Mouse (Mus musculus) stomach, postnatal 0 days (tissue): ENCODE data around the gene Shisa3. TPM values are rescaled to one million over a fixed set of nuclear protein-coding genes. Genes with fewer than 3 reads are reported as not detected.
A peak's percentile ranks its signal among the peaks of the same experiment; 100 is the strongest.

Experiments
- ATAC-seq: fragments of 200-750 bp; cut with Nextera tagmentation; 2 replicates; pipeline ENCODE4 v1.8.0; 2017; ENCODE audit not compliant: low FRiP score, low TSS enrichment
- DNase-seq: peaks from one replicate; pipeline ENCODE4 v3.0.0-alpha.2; 2016; ENCODE audit warnings: low spot score
- H3K27ac ChIP-seq: fragments of 300-500 bp; sonication (generic); replicated peaks from 2 replicates; pipeline ENCODE4 v1.5.1; 2014; ENCODE audit warnings: mild to moderate bottlenecking, control low read depth
- H3K27me3 ChIP-seq: fragments of 300-500 bp; sonication (generic); 2 replicates; pipeline ENCODE4 v1.6.1; 2014; ENCODE audit warnings: low read length; ENCODE audit not compliant: control insufficient read depth, insufficient read depth
- H3K36me3 ChIP-seq: fragments of 300-500 bp; sonication (generic); 2 replicates; pipeline ENCODE4 v1.6.1; 2014; ENCODE audit warnings: low read length, mixed read lengths; ENCODE audit not compliant: control insufficient read depth, insufficient read depth
- H3K4me1 ChIP-seq: fragments of 300-500 bp; sonication (generic); replicated peaks from 2 replicates; pipeline ENCODE4 v1.6.1; 2014; ENCODE audit warnings: antibody characterized with exemption; ENCODE audit not compliant: control insufficient read depth, insufficient read depth
- H3K4me2 ChIP-seq: fragments of 300-500 bp; sonication (generic); replicated peaks from 2 replicates; pipeline ENCODE4 v1.6.1; 2014; ENCODE audit warnings: low read depth, mild to moderate bottlenecking, control low read depth, moderate library complexity
- H3K4me3 ChIP-seq: fragments of 300-500 bp; sonication (generic); 2 replicates; pipeline ENCODE4 v1.5.1; 2014; ENCODE audit warnings: low read depth, low read length, control low read depth
- H3K9ac ChIP-seq: fragments of 300-500 bp; sonication (generic); 2 replicates; pipeline ENCODE4 v1.6.1; 2014; ENCODE audit warnings: mild to moderate bottlenecking, low read length, control low read depth, mixed read lengths
- H3K9me3 ChIP-seq: fragments of 300-500 bp; sonication (generic); 2 replicates; pipeline ENCODE4 v1.6.1; 2016; ENCODE audit warnings: low read length; ENCODE audit not compliant: control insufficient read depth
- CTCF ChIP-seq: IDR thresholded peaks from 2 replicates; pipeline ENCODE4 v1.5.1; 2016; ENCODE audit warnings: antibody characterized with exemption, low read depth, mild to moderate bottlenecking, moderate library complexity
- EP300 ChIP-seq: optimal IDR thresholded peaks from 2 replicates; pipeline ENCODE3; 2016; ENCODE audit warnings: antibody characterized with exemption
- WGBS: fragments of 180-500 bp; shearing (Covaris S2); extraction: QIAGEN DNeasy Blood & Tissue Kit; methylation state at CpG from one replicate; pipeline ENCODE4 v1.1.7; 2014; 5-methylcytosine and 5-hydroxymethylcytosine counted together
- polyA plus RNA-seq: library from polyadenylated mRNA; unstranded; fragments of >200 nt; fragmentation: Nextera tagmentation; extraction: Ambion mirVana; gene quantifications from 2 replicates; pipeline ENCODE4 v1.2.1, GENCODE M21; 2015

Shisa3 gene
- polyA plus RNA-seq, 1 experiment from 2014 or later = 14.5 TPM

DNA sequence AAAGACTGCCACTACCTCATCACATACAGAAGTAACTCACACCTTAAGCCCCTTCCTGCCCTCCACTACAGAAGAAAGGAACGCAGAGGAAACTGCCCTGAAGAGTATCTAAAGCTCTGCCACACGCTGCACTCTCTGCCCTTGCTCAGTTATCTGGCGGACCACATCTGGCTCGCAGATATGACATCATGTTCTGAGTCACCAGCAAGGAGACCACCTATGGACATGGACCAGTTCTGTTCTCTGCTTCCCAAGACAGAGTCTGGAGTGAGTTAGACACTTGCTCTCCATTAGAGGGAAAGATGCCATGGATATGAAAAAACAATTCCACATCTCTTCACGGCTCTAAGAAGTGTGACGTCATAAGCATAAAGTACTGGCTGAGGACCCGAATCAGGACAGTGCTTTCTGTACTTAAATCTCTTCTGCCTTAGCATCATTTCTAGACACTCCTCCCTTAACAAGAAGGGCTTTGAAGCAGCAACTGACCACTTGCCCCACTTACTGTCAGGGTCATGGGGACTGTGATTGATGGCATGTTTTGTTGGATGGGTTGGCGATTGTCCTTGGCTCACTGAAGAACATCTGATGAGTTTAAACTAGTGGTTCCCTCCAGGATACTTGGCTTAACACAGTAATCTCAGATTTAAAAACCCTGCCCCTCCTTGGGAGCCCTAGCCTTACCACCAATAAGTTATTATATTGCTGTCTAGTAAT, 33.1 kb downstream of the Shisa3 start:
- TF ChIP-seq EP300 (no peak), CTCF (no peak)
- WGBS = 70% methylated on average over 8 of the region's 8 CpGs
- Histone ChIP-seq H3K9ac (no peak overlapping the region), H3K36me3 (no peaks in the 10 kb centered on the region), H3K27me3 (no peaks in the 10 kb centered on the region), H3K9me3 (no peaks in the 10 kb centered on the region), H3K4me1 (no peaks in the 10 kb centered on the region), H3K4me3 (no peak overlapping the region), H3K4me2 (no peak overlapping the region), H3K27ac (no peak overlapping the region)
- ATAC-seq (no peak), DNase-seq (no peak)

DNA sequence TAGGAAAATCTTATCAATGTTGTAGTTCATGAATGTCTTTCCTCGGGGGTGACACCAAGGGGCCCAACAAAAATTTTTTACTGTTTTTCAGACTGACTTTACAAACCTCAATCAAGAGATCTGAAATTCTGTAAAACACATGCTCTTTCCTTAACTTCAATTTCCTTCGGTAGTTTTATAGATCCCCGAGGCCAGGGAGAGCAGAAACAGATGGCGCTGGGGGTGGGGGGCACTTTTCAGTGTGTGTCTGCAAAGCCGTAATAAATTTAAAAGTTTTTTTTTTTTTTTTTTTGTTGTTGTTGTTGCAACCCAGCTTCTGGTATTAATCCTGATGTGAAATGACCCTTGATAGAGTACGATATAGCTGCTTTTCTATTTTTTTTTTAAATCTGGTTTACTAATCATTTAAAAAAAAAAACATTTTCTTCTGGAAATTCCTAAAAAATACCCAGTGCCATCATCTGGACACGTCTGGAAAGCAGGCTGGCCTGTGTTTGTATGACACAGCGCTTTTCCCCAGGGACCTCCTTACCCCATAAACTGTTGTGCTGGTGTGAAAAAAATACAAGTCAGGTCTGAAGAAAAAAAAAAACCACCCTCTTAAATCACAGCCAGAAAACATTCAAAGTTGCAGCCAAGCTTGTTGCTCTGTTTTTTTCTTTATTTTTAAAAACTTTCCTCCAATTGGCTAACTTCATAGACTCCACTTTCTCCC, 33.9 kb downstream of the Shisa3 start:
- Histone ChIP-seq H3K4me3 (no peak overlapping the region), H3K36me3 (no peaks in the 10 kb centered on the region), H3K9ac (no peak overlapping the region), H3K4me2 (no peak overlapping the region), H3K27me3 (no peaks in the 10 kb centered on the region), H3K9me3 (no peaks in the 10 kb centered on the region), H3K4me1 (no peaks in the 10 kb centered on the region), H3K27ac (no peak overlapping the region)
- 65% methylated on average over 8 of the region's 8 CpGs for WGBS
- no peak for ATAC-seq
- TF ChIP-seq CTCF = no peak
- TF ChIP-seq EP300 = no peak
- DNase-seq = no peak

DNA sequence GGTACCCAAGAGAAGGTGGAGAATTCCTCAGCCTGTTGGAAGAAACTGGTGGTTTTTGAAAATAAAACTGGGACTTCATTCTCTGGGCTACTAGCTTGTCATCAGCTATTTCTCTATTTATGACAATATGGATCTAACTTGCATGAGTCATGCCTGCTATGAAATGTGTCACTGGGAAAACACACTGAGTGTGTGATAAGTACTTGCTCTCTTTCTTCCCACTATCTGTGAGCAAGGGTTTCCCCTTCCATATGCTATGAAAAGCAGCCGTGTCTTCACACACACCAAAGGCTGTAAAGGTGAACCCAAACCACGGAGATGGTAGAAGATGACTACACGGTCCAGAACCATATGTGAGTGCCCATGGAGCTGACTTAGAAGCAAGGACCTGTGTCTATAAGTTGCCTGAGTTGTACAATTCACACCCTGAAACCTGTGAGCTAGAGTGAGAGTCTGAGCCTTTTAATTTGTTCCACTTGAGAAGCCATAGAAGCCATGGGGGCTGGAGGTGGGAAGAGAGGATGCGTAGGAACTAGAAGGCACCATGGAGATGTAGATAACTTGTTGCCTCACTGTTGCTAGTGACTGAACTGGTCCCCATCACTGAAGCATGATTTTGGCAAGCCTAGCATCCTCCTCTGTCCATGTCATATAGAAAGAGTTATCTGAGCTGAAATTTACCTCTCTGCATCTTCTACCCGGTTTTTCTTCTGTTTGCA, 36.0 kb downstream of the Shisa3 start:
- ATAC-seq = 0 out of 2 replicates have a peak, but pooled peaks have one; percentile 26
- no peak for DNase-seq
- Histone ChIP-seq H3K27ac (no peak overlapping the region), H3K36me3 (no peaks in the 10 kb centered on the region), H3K4me1 (no peaks in the 10 kb centered on the region), H3K4me3 (no peak overlapping the region), H3K27me3 (no peaks in the 10 kb centered on the region), H3K4me2 (no peak overlapping the region), H3K9me3 (no peaks in the 10 kb centered on the region), H3K9ac (no peak overlapping the region)
- TF ChIP-seq EP300 (no peak), CTCF (no peak)
- 92% methylated on average over 5 of the region's 5 CpGs for WGBS

DNA sequence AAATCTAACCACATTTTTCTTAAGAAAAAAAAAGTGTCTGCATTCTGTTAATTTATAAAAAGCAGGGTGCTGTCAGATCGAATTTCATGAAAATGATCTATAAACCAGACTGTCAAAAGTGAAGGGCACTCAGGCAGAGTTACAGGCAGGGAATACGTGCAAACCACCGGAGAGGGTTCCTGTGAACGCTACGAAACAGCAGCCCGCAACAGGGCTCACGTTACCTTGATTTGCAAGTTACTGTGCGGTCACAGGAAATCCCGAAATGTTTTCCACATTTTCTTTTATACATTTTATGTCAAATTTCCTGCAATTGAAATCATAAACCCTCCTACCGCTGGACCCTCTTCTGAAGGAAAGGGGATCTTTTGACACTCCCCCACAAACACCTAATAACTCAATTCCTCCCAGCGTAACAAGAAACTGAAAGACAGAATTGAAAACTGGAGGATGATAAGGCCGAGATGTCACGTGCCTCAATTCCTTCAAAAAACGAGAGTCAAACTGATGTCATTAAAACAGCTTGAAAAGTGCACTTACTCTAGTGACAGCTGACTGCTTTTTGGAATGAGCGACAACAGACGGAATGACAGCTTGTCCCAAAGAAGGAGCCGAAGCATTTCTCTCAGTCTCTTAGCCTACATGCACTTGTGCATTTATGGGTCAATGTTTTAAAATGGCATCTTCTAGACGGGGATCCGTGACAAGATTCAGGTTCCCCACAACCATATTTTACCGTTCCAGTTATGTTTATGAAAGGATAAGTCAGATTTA, 39.3 kb downstream of the Shisa3 start:
- no peak for ATAC-seq
- no peak for DNase-seq
- Histone ChIP-seq H3K9me3 (no peaks in the 10 kb centered on the region), H3K4me3 (no peak overlapping the region), H3K4me2 (no peak overlapping the region), H3K27ac (no peak overlapping the region), H3K36me3 (no peaks in the 10 kb centered on the region), H3K27me3 (no peaks in the 10 kb centered on the region), H3K9ac (no peak overlapping the region), H3K4me1 (no peaks in the 10 kb centered on the region)
- TF ChIP-seq EP300 (no peak), CTCF (no peak)
- WGBS = 85% methylated on average over 20 of the region's 20 CpGs

DNA sequence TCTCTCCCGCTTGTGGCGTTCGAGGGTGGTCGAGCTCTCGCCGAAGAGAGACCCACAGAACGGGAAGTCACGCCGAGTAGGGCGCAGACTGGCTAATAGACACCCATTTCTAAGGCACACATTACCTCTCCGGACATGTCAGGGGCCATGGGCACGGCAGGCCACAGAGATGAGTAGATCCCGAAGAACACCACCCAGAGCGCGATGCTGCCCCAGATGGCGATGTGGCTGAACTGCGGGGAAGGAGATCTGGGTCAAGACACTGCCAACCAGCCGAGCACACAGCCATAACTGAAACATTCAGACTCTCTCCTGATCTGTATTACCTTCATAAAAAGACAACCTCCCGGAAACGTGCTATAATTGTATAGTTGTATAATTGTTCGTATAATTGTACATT, 39.9 kb downstream of the Shisa3 start:
- H3K9me3 ChIP-seq = no peaks in the 10 kb centered on the region
- DNase-seq (no peak), ATAC-seq (no peak)
- H3K27me3 ChIP-seq = no peaks in the 10 kb centered on the region
- 85% methylated on average over 21 of the region's 21 CpGs for whole genome bisulfite sequencing
- no peaks in the 10 kb centered on the region for H3K36me3 ChIP-seq
- peak; percentile 46 for TF ChIP-seq CTCF
- no peak for TF ChIP-seq EP300
- no peak overlapping the region for H3K4me3 ChIP-seq
- H3K9ac ChIP-seq = no peak overlapping the region
- H3K27ac ChIP-seq = no peak overlapping the region
- no peaks in the 10 kb centered on the region for H3K4me1 ChIP-seq
- no peak overlapping the region for H3K4me2 ChIP-seq
